8 mouse cellular contexts compared by ENCODE assay signal in the genomic region with DNA sequence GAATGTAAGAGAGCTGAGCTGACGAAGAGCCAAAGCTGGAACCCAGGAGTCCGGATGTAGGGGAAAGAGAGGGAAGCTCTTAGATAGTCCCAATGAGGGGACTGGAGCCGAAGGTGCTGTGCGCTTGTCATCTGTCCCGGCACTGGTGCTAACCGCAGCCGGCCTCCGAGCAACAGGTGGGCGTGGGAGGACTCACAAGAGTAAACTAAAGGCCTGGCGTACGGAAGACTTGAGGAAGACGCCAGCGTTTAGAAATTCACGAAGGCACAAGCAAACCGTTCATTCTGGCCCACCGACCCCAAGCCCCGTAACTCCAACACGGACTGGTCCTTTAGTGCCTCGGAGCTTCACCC. TPM values are rescaled to one million over a fixed set of nuclear protein-coding genes. Genes with fewer than 3 reads are reported as not detected.
A peak's percentile ranks its signal among the peaks of the same experiment; 100 is the strongest.
DNase-seq lines count a peak whose midpoint lies in the region; ATAC-seq and TF ChIP-seq lines count a peak whose summit lies in the region.

No protein-coding gene starts in this region.

- intact Hi-C loops in left cerebral cortex, adult 2 months (cut with DNase I) = loop anchor here (5.0 kb wide), 1 partner anchor 56 kb away; no protein-coding TSS in a partner anchor
- intact Hi-C loops in left cerebral cortex, postnatal 36 days (cut with DNase I) = no loop called here

- ATAC-seq in granulocyte monocyte progenitor cell, adult 5-6 weeks (replicated peaks; ENCODE audit: poor library complexity, severe bottlenecking) = 0 out of 2 replicates have a peak, but pooled peaks have one; percentile 11

- no peak for TF ChIP-seq POLR2A in bone marrow macrophage, adult 2 months (IDR thresholded peaks at IDR 0.05; ENCODE audit: borderline replicate concordance, low read depth, low read length)

- 0 out of 2 replicates have a peak, but pooled peaks cover 5% of the 10 kb centered on the region for H3K36me3 ChIP-seq in macrophage (ENCODE audit: inconsistent target)

- DNase-seq in left cerebral cortex, adult 2 months (ENCODE audit: extremely low spot score in 1 of 2, low spot score in 2 of 2) = peak in 1 of 2 experiments; percentile 55
- no peak for DNase-seq in left cerebral cortex, postnatal 36 days (ENCODE audit: low spot score in 2 of 2)
- no peak for DNase-seq in adrenal gland, postnatal 10 days
- DNase-seq in cerebellum, adult 18-20 months = no peak
- DNase-seq in gastrocnemius, postnatal 10 days = no peak

- peak overlapping the region; percentile 71 for H3K4me3 ChIP-seq in left cerebral cortex, adult 2 months
- peak overlapping the region; percentile 69 for H3K4me3 ChIP-seq in bone marrow macrophage, adult 2 months (ENCODE audit: insufficient read depth, low read length)
- peak overlapping the region; percentile 75 for H3K4me3 ChIP-seq in macrophage (ENCODE audit: inconsistent target)

- H3K79me2 ChIP-seq in macrophage (ENCODE audit: inconsistent target) = peaks cover 38% of the 10 kb centered on the region

- peaks cover 30% of the 10 kb centered on the region for H3K4me1 ChIP-seq in bone marrow macrophage, adult 2 months (ENCODE audit: control insufficient read depth, insufficient read depth, low read length)

- H3K27ac ChIP-seq in left cerebral cortex, adult 2 months = peak overlapping the region; percentile 45; the same call in 1 of the 2 replicates
- peak overlapping the region; percentile 57 for H3K27ac ChIP-seq in bone marrow macrophage, adult 2 months (ENCODE audit: insufficient read depth, low read depth, low read length)
- peak overlapping the region; percentile 93 for H3K27ac ChIP-seq in macrophage

- WGBS in macrophage (ENCODE audit: missing documents) = under 1% methylated on average over 19 of the region's 19 CpGs

- no peak for TF ChIP-seq CTCF in left cerebral cortex, adult 2 months (IDR thresholded peaks at IDR 0.05)
- TF ChIP-seq CTCF in bone marrow macrophage, adult 2 months (IDR thresholded peaks at IDR 0.05; ENCODE audit: low read depth, low read length) = 0 out of 2 replicates have a peak, but pooled peaks have one; percentile 15

RNA-seq across cellular contexts. Expression of gene Fdps, which starts 0.3 kb away (rescaled TPM):
- total RNA-seq in left cerebral cortex, adult 2 months (2021) = 10 to 100 TPM; 78.1 to 79.6 TPM
- 10 to 100 TPM; 79.8 to 94.6 TPM for total RNA-seq in left cerebral cortex, postnatal 36 days (2021)
- 37.5 and 42.2 TPM in 2 replicates for polyA plus RNA-seq in bone marrow macrophage, adult 2 months (2012; ENCODE audit: insufficient read depth, insufficient read length, missing spikeins)
- total RNA-seq in granulocyte monocyte progenitor cell, adult 5-6 weeks (2014; fragmentation: Nextera tagmentation) = 161 and 178 TPM in 2 replicates
- total RNA-seq in granulocyte monocyte progenitor cell, adult 5-6 weeks (2017) = 198 and 245 TPM in 2 replicates
- total RNA-seq in macrophage (2018; cell fraction: chromatin; rRNA removed) = 10 to 100 TPM in 23 of 26 experiments, 1 to 10 TPM in 3; 8.2 to 78.3 (median 22.0) TPM
- total RNA-seq in macrophage (2018; cell fraction: cytosol; rRNA removed) = 100 to 1,000 TPM in 1 of 26 experiments, 10 to 100 TPM in 25; 34.8 to 105 (median 63.6) TPM
- 100 to 1,000 TPM in 1 of 26 experiments, 10 to 100 TPM in 25; 12.2 to 146 (median 26.0) TPM for total RNA-seq in macrophage (2018; cell fraction: nucleus; rRNA removed)
- 31.5 to 168 TPM (median 106 TPM) in 3 replicates for polyA plus RNA-seq in macrophage (2018)
- 10 to 100 TPM; 56.9 to 70.2 TPM for total RNA-seq in adrenal gland, postnatal 10 days (2021)
- total RNA-seq in gastrocnemius, postnatal 10 days (2021) = 10 to 100 TPM; 33.7 to 35.5 TPM

RNA-seq across cellular contexts. Expression of gene Gm43738, which starts 0.5 kb away (rescaled TPM):
- not detected for total RNA-seq in left cerebral cortex, adult 2 months (2021)
- total RNA-seq in left cerebral cortex, postnatal 36 days (2021) = under 1 TPM; 0.15 to 0.43 TPM
- polyA plus RNA-seq in bone marrow macrophage, adult 2 months (2012; ENCODE audit: insufficient read depth, insufficient read length, missing spikeins) = not detected in 2 replicates
- not detected in 2 replicates for total RNA-seq in granulocyte monocyte progenitor cell, adult 5-6 weeks (2014; fragmentation: Nextera tagmentation)
- total RNA-seq in granulocyte monocyte progenitor cell, adult 5-6 weeks (2017) = not detected in 2 replicates
- total RNA-seq in macrophage (2018; cell fraction: chromatin; rRNA removed) = not detected
- total RNA-seq in macrophage (2018; cell fraction: cytosol; rRNA removed) = under 1 TPM in 1 of 26 experiments, not detected in 25; 0.06 TPM
- not detected for total RNA-seq in macrophage (2018; cell fraction: nucleus; rRNA removed)
- polyA plus RNA-seq in macrophage (2018) = not detected in 3 replicates
- total RNA-seq in adrenal gland, postnatal 10 days (2021) = not detected
- not detected for total RNA-seq in gastrocnemius, postnatal 10 days (2021)

RNA-seq across cellular contexts. Expression of gene Rusc1, which starts 8.3 kb away (rescaled TPM):
- total RNA-seq in left cerebral cortex, adult 2 months (2021) = 100 to 1,000 TPM; 189 to 199 TPM
- 100 to 1,000 TPM; 185 to 202 TPM for total RNA-seq in left cerebral cortex, postnatal 36 days (2021)
- 22.0 and 28.2 TPM in 2 replicates for polyA plus RNA-seq in bone marrow macrophage, adult 2 months (2012; ENCODE audit: insufficient read depth, insufficient read length, missing spikeins)
- total RNA-seq in granulocyte monocyte progenitor cell, adult 5-6 weeks (2014; fragmentation: Nextera tagmentation) = 34.0 and 34.2 TPM in 2 replicates
- total RNA-seq in granulocyte monocyte progenitor cell, adult 5-6 weeks (2017) = 11.4 and 19.3 TPM in 2 replicates
- 10 to 100 TPM in 18 of 26 experiments, 1 to 10 TPM in 8; 5.0 to 31.9 (median 18.5) TPM for total RNA-seq in macrophage (2018; cell fraction: chromatin; rRNA removed)
- total RNA-seq in macrophage (2018; cell fraction: cytosol; rRNA removed) = 10 to 100 TPM in 22 of 26 experiments, 1 to 10 TPM in 4; 8.4 to 16.8 (median 13.4) TPM
- total RNA-seq in macrophage (2018; cell fraction: nucleus; rRNA removed) = 10 to 100 TPM in 21 of 26 experiments, 1 to 10 TPM in 5; 6.2 to 22.9 (median 15.2) TPM
- polyA plus RNA-seq in macrophage (2018) = 8.1 to 14.4 TPM (median 11.2 TPM) in 3 replicates
- 10 to 100 TPM; 19.2 to 23.2 TPM for total RNA-seq in adrenal gland, postnatal 10 days (2021)
- 1 to 10 TPM; 9.7 to 9.9 TPM for total RNA-seq in gastrocnemius, postnatal 10 days (2021)

RNA-seq across cellular contexts. Expression of gene Pklr, which starts 34.5 kb away (rescaled TPM):
- not detected for total RNA-seq in left cerebral cortex, adult 2 months (2021)
- not detected for total RNA-seq in left cerebral cortex, postnatal 36 days (2021)
- polyA plus RNA-seq in bone marrow macrophage, adult 2 months (2012; ENCODE audit: insufficient read depth, insufficient read length, missing spikeins) = not detected in 2 replicates
- 0.32 TPM in 1 of 2 replicates, not detected in the other for total RNA-seq in granulocyte monocyte progenitor cell, adult 5-6 weeks (2014; fragmentation: Nextera tagmentation)
- 0.26 and 0.43 TPM in 2 replicates for total RNA-seq in granulocyte monocyte progenitor cell, adult 5-6 weeks (2017)
- 1 to 10 TPM in 1 of 26 experiments, not detected in 25; 3.2 TPM for total RNA-seq in macrophage (2018; cell fraction: chromatin; rRNA removed)
- not detected for total RNA-seq in macrophage (2018; cell fraction: cytosol; rRNA removed)
- total RNA-seq in macrophage (2018; cell fraction: nucleus; rRNA removed) = not detected
- polyA plus RNA-seq in macrophage (2018) = not detected in 3 replicates
- 10 to 100 TPM; 15.2 to 41.1 TPM for total RNA-seq in adrenal gland, postnatal 10 days (2021)
- total RNA-seq in gastrocnemius, postnatal 10 days (2021) = under 1 TPM in 1 of 2 experiments, not detected in 1; 0.41 TPM

RNA-seq across cellular contexts. Expression of gene Hcn3, which starts 58.6 kb away (rescaled TPM):
- total RNA-seq in left cerebral cortex, adult 2 months (2021) = 10 to 100 TPM; 14.9 to 20.9 TPM
- total RNA-seq in left cerebral cortex, postnatal 36 days (2021) = 10 to 100 TPM; 12.9 to 19.1 TPM
- 0.47 TPM in 1 of 2 replicates, not detected in the other for polyA plus RNA-seq in bone marrow macrophage, adult 2 months (2012; ENCODE audit: insufficient read depth, insufficient read length, missing spikeins)
- 0.77 TPM in 1 of 2 replicates, not detected in the other for total RNA-seq in granulocyte monocyte progenitor cell, adult 5-6 weeks (2014; fragmentation: Nextera tagmentation)
- total RNA-seq in granulocyte monocyte progenitor cell, adult 5-6 weeks (2017) = 0.56 and 0.82 TPM in 2 replicates
- total RNA-seq in macrophage (2018; cell fraction: chromatin; rRNA removed) = 1 to 10 TPM in 4 of 26 experiments, under 1 TPM in 18, not detected in 4; 0.20 to 3.8 (median 0.58) TPM
- under 1 TPM; 0.04 to 0.49 (median 0.14) TPM for total RNA-seq in macrophage (2018; cell fraction: cytosol; rRNA removed)
- total RNA-seq in macrophage (2018; cell fraction: nucleus; rRNA removed) = 1 to 10 TPM in 4 of 26 experiments, under 1 TPM in 18, not detected in 4; 0.10 to 3.7 (median 0.32) TPM
- 0.11 to 0.20 TPM (median 0.15 TPM) in 3 replicates for polyA plus RNA-seq in macrophage (2018)
- total RNA-seq in adrenal gland, postnatal 10 days (2021) = 1 to 10 TPM; 2.2 to 5.7 TPM
- 1 to 10 TPM in 1 of 2 experiments, under 1 TPM in 1; 0.12 to 1.1 TPM for total RNA-seq in gastrocnemius, postnatal 10 days (2021)

Comparison
In these comparisons a context has a peak if more than half of its experiments do, and no peak if none do; other contexts are left out.
1. RNA of gene Rusc1, which starts 8.3 kb away (total RNA-seq): 185 to 202 TPM in left cerebral cortex, postnatal 36 days and 189 to 199 TPM in left cerebral cortex, adult 2 months; 11.4 to 34.2 TPM in granulocyte monocyte progenitor cell, adult 5-6 weeks, 19.2 to 23.2 TPM in adrenal gland, postnatal 10 days and 9.7 to 9.9 TPM in gastrocnemius, postnatal 10 days; every median in the first group is over 4 times any median in the second.
2. Peak in every context shown above with its lines, with median percentiles within 50 percentile points of each other: H3K27ac ChIP-seq and H3K4me3 ChIP-seq.